ENCODE assay signal across 14 mouse cellular contexts in the genomic region with DNA sequence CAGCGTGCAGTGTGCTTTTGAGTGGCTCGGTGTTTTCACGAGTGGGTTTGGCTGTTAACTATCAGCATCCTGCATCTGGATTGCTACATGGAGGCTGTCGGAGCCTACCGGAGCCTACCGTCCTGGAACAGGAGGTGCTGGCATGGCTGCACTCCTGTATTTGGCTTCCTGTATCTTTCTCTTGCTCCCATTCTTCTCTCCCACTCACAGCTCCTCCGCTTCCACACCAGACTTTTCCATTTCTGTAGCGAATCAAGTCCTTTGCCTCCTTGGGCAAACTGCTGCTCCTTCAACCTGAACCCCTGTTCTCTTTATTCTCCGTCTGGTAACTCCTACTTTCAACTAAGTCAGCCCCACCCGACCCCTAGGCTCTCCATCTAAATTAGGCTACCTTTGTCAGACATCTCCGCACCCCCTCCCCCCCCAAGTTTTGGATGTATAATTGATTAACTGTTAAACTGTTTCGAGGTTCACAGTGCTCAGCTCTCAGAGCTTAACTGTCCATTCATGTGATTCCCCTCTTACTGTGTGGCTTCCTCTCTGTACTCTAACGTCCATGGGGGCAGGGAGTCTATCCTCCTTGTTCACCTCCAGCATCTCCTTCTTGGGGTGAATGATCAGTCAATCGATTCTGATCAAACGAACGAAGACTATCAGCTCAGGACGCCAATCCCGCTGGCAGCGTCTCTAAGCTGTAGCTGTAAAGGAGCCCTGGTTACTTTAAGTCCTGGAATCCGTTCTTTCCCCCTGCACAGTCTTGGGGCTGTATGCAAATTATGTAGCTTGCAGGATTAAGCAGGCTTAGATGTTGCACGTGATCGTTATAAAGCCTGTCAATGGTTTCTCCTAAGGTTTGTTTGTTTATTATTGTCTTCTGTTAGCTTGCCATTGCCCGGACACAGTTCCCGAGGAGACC.
A peak's percentile ranks its signal among the peaks of the same experiment; 100 is the strongest.
DNase-seq lines count a peak whose midpoint lies in the region; ATAC-seq and TF ChIP-seq lines count a peak whose summit lies in the region.
"Had no signal": no experiment of that assay in that cellular context is flagged by ENCODE, and none has a peak within 500 bp of the region (broad histone marks: within the 10 kb centered on the region; RNA-seq: fewer than 3 reads in every experiment).

No protein-coding gene starts in this region.

- H3K4me1 ChIP-seq in embryonic facial prominence, embryonic 11.5 days (ENCODE audit: control insufficient read depth, insufficient read depth, low read length) = peaks cover 3% of the 10 kb centered on the region; the same call in 1 of the 2 replicates
- peaks cover 8% of the 10 kb centered on the region for H3K4me1 ChIP-seq in hindbrain, embryonic 11.5 days (replicated peaks; ENCODE audit: control insufficient read depth, insufficient read depth, low read length)
- peaks cover 33% of the 10 kb centered on the region for H3K4me1 ChIP-seq in midbrain, embryonic 11.5 days (ENCODE audit: control insufficient read depth, insufficient read depth, low read length)
- no peaks in the 10 kb centered on the region for H3K4me1 ChIP-seq in lung, postnatal 0 days (ENCODE audit: insufficient read depth, low read depth, low read length)

- no peaks in the 10 kb centered on the region for H3K27me3 ChIP-seq in embryonic facial prominence, embryonic 11.5 days (ENCODE audit: control insufficient read depth, insufficient read depth, low read length)
- no peaks in the 10 kb centered on the region for H3K27me3 ChIP-seq in hindbrain, embryonic 11.5 days (ENCODE audit: control insufficient read depth, insufficient read depth, low read length)
- no peaks in the 10 kb centered on the region for H3K27me3 ChIP-seq in midbrain, embryonic 11.5 days (ENCODE audit: control insufficient read depth, insufficient read depth, low read length)
- no peaks in the 10 kb centered on the region for H3K27me3 ChIP-seq in lung, postnatal 0 days (replicated peaks; ENCODE audit: insufficient read depth, low read length)
- H3K27me3 ChIP-seq: CH12.LX; liver, embryonic 15.5 days had no signal

- H3K27ac ChIP-seq in embryonic facial prominence, embryonic 11.5 days (replicated peaks; ENCODE audit: low read depth, low read length) = no peak overlapping the region
- H3K27ac ChIP-seq in hindbrain, embryonic 11.5 days (ENCODE audit: low read depth, low read length) = no peak overlapping the region
- H3K27ac ChIP-seq in midbrain, embryonic 11.5 days (ENCODE audit: low read depth, low read length) = no peak overlapping the region
- no peak overlapping the region for H3K27ac ChIP-seq in lung, postnatal 0 days (ENCODE audit: low read length)
- H3K27ac ChIP-seq: liver, embryonic 15.5 days had no signal

- no peaks in the 10 kb centered on the region for H3K36me3 ChIP-seq in embryonic facial prominence, embryonic 11.5 days (replicated peaks; ENCODE audit: control insufficient read depth, insufficient read depth, low read depth, low read length)
- no peaks in the 10 kb centered on the region for H3K36me3 ChIP-seq in hindbrain, embryonic 11.5 days (ENCODE audit: control insufficient read depth, insufficient read depth, low read length)
- H3K36me3 ChIP-seq in midbrain, embryonic 11.5 days (ENCODE audit: control insufficient read depth, insufficient read depth, low read length) = no peaks in the 10 kb centered on the region
- no peaks in the 10 kb centered on the region for H3K36me3 ChIP-seq in lung, postnatal 0 days (ENCODE audit: insufficient read depth, low read length)
- H3K36me3 ChIP-seq: liver, embryonic 15.5 days had no signal

- whole genome bisulfite sequencing in embryonic facial prominence, embryonic 11.5 days = 69% methylated on average over 24 of the region's 24 CpGs
- 68% methylated on average over 24 of the region's 24 CpGs for WGBS in hindbrain, embryonic 11.5 days
- 45% methylated on average over 24 of the region's 24 CpGs for WGBS in midbrain, embryonic 11.5 days
- WGBS in lung, postnatal 0 days = 75% methylated on average over 24 of the region's 24 CpGs

- TF ChIP-seq CTCF in lung, postnatal 0 days (IDR thresholded peaks at IDR 0.05) = no peak

- H3K9me3 ChIP-seq in embryonic facial prominence, embryonic 11.5 days (replicated peaks; ENCODE audit: control insufficient read depth, low read length) = no peaks in the 10 kb centered on the region
- H3K9me3 ChIP-seq in hindbrain, embryonic 11.5 days (ENCODE audit: control insufficient read depth, low read length) = no peaks in the 10 kb centered on the region
- no peaks in the 10 kb centered on the region for H3K9me3 ChIP-seq in midbrain, embryonic 11.5 days (ENCODE audit: control insufficient read depth, low read length)
- H3K9me3 ChIP-seq in lung, postnatal 0 days (ENCODE audit: low read length) = no peaks in the 10 kb centered on the region
- H3K9me3 ChIP-seq: liver, embryonic 15.5 days had no signal

- TF ChIP-seq EP300 in lung, postnatal 0 days (IDR thresholded peaks at IDR 0.05) = no peak

- no peak for ATAC-seq in embryonic facial prominence, embryonic 11.5 days (replicated peaks; ENCODE audit: insufficient number of reproducible peaks, low FRiP score, low TSS enrichment, low read depth)
- ATAC-seq in hindbrain, embryonic 11.5 days (ENCODE audit: low FRiP score) = peak; percentile 15; the same call in 1 of the 2 replicates
- ATAC-seq in midbrain, embryonic 11.5 days (ENCODE audit: low FRiP score) = peak; percentile 73
- ATAC-seq in erythroid progenitor cell, adult 5-6 weeks (replicated peaks; ENCODE audit: low FRiP score, poor library complexity, severe bottlenecking) = no peak
- ATAC-seq in lung, postnatal 0 days = no peak

- H3K4me3 ChIP-seq in embryonic facial prominence, embryonic 11.5 days (ENCODE audit: low read depth, low read length) = no peak overlapping the region
- no peak overlapping the region for H3K4me3 ChIP-seq in hindbrain, embryonic 11.5 days (ENCODE audit: low read depth, low read length)
- no peak overlapping the region for H3K4me3 ChIP-seq in midbrain, embryonic 11.5 days (ENCODE audit: low read depth, low read length)
- no peak overlapping the region for H3K4me3 ChIP-seq in lung, postnatal 0 days (ENCODE audit: low read depth, low read length)
- H3K4me3 ChIP-seq: liver, embryonic 15.5 days; myocyte had no signal

- 0 out of 2 replicates have a peak overlapping the region, but pooled peaks have one; percentile 15 for H3K4me2 ChIP-seq in embryonic facial prominence, embryonic 11.5 days (ENCODE audit: low read depth, low read length)
- H3K4me2 ChIP-seq in hindbrain, embryonic 11.5 days (replicated peaks; ENCODE audit: low read depth, low read length) = 0 out of 2 replicates have a peak overlapping the region, but pooled peaks have one; percentile 19
- H3K4me2 ChIP-seq in midbrain, embryonic 11.5 days = peak overlapping the region; percentile 19; the same call in 1 of the 2 replicates
- H3K4me2 ChIP-seq in lung, postnatal 0 days (replicated peaks; ENCODE audit: low read depth, low read length) = no peak overlapping the region
- H3K4me2 ChIP-seq: liver, embryonic 15.5 days had no signal

- DNase-seq in R1 (ENCODE audit: low read depth, low spot score) = peak; percentile 58
- no peak for DNase-seq in embryonic facial prominence, embryonic 11.5 days (ENCODE audit: low spot score)
- no peak for DNase-seq in hindbrain, embryonic 11.5 days (ENCODE audit: low spot score)
- peak; percentile 88 for DNase-seq in midbrain, embryonic 11.5 days (ENCODE audit: low spot score, missing footprints)
- DNase-seq in layer of hippocampus, postnatal 25 days (ENCODE audit: extremely low spot score in 1 of 2, low spot score in 1 of 2) = no peak
- no peak for DNase-seq in thymus, postnatal 10 days (ENCODE audit: low spot score in 2 of 2)
- no peak for DNase-seq in lung, postnatal 0 days (ENCODE audit: low spot score)
- DNase-seq: cerebellum, adult 18-20 months; kidney, adult 11 months; lung, postnatal 4 days had no signal

- H3K9ac ChIP-seq in embryonic facial prominence, embryonic 11.5 days (replicated peaks; ENCODE audit: low read length) = no peak overlapping the region
- no peak overlapping the region for H3K9ac ChIP-seq in hindbrain, embryonic 11.5 days (ENCODE audit: low read depth, low read length)
- 0 out of 2 replicates have a peak overlapping the region, but pooled peaks have one; percentile 17 for H3K9ac ChIP-seq in midbrain, embryonic 11.5 days (ENCODE audit: low read length)
- no peak overlapping the region for H3K9ac ChIP-seq in lung, postnatal 0 days (replicated peaks; ENCODE audit: low read depth)
- H3K9ac ChIP-seq: liver, embryonic 15.5 days had no signal

Comparison
In these comparisons a context has a peak if more than half of its experiments do, and no peak if none do; other contexts are left out.
1. DNase-seq: peak in R1 (single experiment) and midbrain, embryonic 11.5 days (single experiment); none in embryonic facial prominence, embryonic 11.5 days (single experiment), hindbrain, embryonic 11.5 days (single experiment), layer of hippocampus, postnatal 25 days (0 of 2), thymus, postnatal 10 days (0 of 2) and lung, postnatal 0 days (single experiment).
2. ATAC-seq: peak in hindbrain, embryonic 11.5 days (single experiment) and midbrain, embryonic 11.5 days (single experiment); none in embryonic facial prominence, embryonic 11.5 days (single experiment), erythroid progenitor cell, adult 5-6 weeks (single experiment) and lung, postnatal 0 days (single experiment).